Mouse (Mus musculus) lung, adult 2 months (tissue): ENCODE data around the gene Hmcn1.

Experiments
- CTCF ChIP-seq: fragments of 200-500 bp; IDR thresholded peaks from 2 replicates; pipeline ENCODE4 v1.5.1; 2011; ENCODE audit warnings: mild to moderate bottlenecking, low read length, control low read depth; ENCODE audit not compliant: insufficient read depth
- POLR2A ChIP-seq: fragments of 200-500 bp; IDR thresholded peaks from 2 replicates; pipeline ENCODE4 v1.6.1; 2011; ENCODE audit warnings: low read depth, mild to moderate bottlenecking, control low read depth, low read length, borderline replicate concordance; ENCODE audit errors: extremely low read depth

- TF ChIP-seq CTCF (no peak), POLR2A (no peak)
These were observed 42.5 kb upstream of the Hmcn1 start for GRCm38 (mm10) chr1:151035766-151036165.
